Mouse (Mus musculus) bone marrow macrophage, adult 2 months (primary cell): Measurements from ENCODE around the gene Lmna.

ENCODE experiments used
- CTCF ChIP-seq: IDR thresholded peaks from 2 replicates; pipeline ENCODE4 v1.5.1; 2012; ENCODE audit warnings: low read depth, mild to moderate bottlenecking, low read length, moderate library complexity
- POLR2A ChIP-seq: IDR thresholded peaks from 2 replicates; pipeline ENCODE4 v1.6.1; 2012; ENCODE audit warnings: mild to moderate bottlenecking, low read depth, low read length, borderline replicate concordance

DNA sequence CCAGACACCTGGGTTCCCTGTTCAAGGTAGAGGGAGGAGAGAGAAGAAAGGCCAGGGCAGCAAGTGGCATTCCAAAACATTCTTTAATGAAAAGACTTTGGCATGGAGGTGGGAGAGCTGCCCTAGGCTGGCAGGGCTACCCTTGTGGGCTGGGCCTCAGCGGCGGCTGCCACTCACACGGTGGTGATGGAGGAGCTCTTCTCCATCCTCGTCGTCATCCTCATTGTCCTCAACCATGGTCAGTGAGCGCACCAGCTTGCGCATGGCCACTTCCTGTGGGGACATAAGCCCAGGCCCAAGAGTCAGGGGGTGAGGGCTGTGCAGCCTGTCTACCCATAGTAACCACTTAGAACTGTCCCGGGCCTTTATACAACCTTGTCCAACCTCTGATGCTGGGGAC is 26.6 kb downstream of the Lmna start:
- TF ChIP-seq CTCF (no peak), POLR2A (no peak)
